Mouse (Mus musculus) stomach, embryonic 16.5 days (tissue): ENCODE measurements around the gene Cerkl. TPM values are rescaled to one million over a fixed set of nuclear protein-coding genes. Genes with fewer than 3 reads are reported as not detected.
A peak's percentile ranks its signal among the peaks of the same experiment; 100 is the strongest.

Experiments used
- ATAC-seq: fragments of 200-750 bp; cut with Nextera tagmentation; 2 replicates; pipeline ENCODE4 v1.8.0; 2017; ENCODE audit warnings: moderate number of reproducible peaks, moderate TSS enrichment; ENCODE audit not compliant: insufficient read depth, low FRiP score
- H3K27ac ChIP-seq: fragments of 300-500 bp; sonication (generic); 2 replicates; pipeline ENCODE4 v1.5.1; 2014; ENCODE audit warnings: low read length
- H3K27me3 ChIP-seq: fragments of 300-500 bp; sonication (generic); 2 replicates; pipeline ENCODE4 v1.6.1; 2014; ENCODE audit warnings: low read length, control low read depth, mixed read lengths; ENCODE audit not compliant: control insufficient read depth, insufficient read depth
- H3K36me3 ChIP-seq: fragments of 300-500 bp; sonication (generic); 2 replicates; pipeline ENCODE4 v1.6.1; 2014; ENCODE audit warnings: low read length; ENCODE audit not compliant: control insufficient read depth, insufficient read depth
- H3K4me1 ChIP-seq: fragments of 300-500 bp; sonication (generic); 2 replicates; pipeline ENCODE4 v1.6.1; 2014; ENCODE audit warnings: low read length, control low read depth, mixed read lengths; ENCODE audit not compliant: control insufficient read depth, insufficient read depth
- H3K4me2 ChIP-seq: fragments of 300-500 bp; sonication (generic); 2 replicates; pipeline ENCODE4 v1.6.1; 2014; ENCODE audit warnings: low read depth, low read length, mixed read lengths
- H3K4me3 ChIP-seq: fragments of 300-500 bp; sonication (generic); replicated peaks from 2 replicates; pipeline ENCODE4 v1.5.1; 2014; ENCODE audit warnings: mild to moderate bottlenecking, low read length
- H3K9ac ChIP-seq: fragments of 300-500 bp; sonication (generic); 2 replicates; pipeline ENCODE4 v1.6.1; 2014; ENCODE audit warnings: low read length
- H3K9me3 ChIP-seq: fragments of 300-500 bp; sonication (generic); replicated peaks from 2 replicates; pipeline ENCODE4 v1.6.1; 2016; ENCODE audit warnings: low read length, control low read depth; ENCODE audit not compliant: control insufficient read depth
- WGBS: fragments of 180-500 bp; shearing (Covaris S2); extraction: QIAGEN DNeasy Blood & Tissue Kit; methylation state at CpG from one replicate; pipeline ENCODE4 v1.1.7; 2014; 5-methylcytosine and 5-hydroxymethylcytosine counted together
- polyA plus RNA-seq: library from polyadenylated mRNA; unstranded; fragments of >200 nt; fragmentation: Nextera tagmentation; extraction: Ambion mirVana; gene quantifications from 2 replicates; pipeline ENCODE4 v1.2.1, GENCODE M21; 2015

Cerkl gene
- polyA plus RNA-seq, 1 experiment from 2014 or later, result 1.7 TPM

DNA sequence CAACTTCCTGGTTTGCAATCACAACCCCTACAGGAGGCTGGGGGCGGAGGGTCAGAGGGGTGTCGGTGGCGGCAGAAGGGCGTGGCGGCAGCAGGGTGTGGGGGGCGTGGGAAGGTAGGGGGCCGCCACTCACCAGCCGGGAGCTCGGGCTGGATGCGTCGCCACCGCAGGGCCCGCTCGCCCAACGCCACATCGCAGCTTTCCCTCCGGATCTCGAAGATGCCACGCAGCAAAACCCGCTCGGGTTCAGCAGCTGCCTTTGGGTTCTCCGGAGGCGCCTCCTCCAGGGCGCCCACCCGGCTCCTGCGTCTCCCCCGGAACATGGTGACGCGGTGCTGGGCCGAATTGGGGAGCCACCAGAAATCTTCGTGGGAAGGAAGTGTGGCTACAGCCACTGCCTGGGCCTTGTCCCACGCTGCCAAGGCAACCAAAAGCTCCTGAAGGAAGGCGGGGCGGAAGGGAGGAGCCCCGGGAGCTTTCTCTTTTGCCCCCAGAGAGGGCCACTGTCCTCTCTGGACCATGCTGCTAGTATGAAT is 27.9 kb downstream of the Cerkl start:
- Histone ChIP-seq H3K4me3 (peak overlapping the region; percentile 58), H3K27me3 (no peaks in the 10 kb centered on the region; the same call in 1 of the 2 replicates), H3K36me3 (no peaks in the 10 kb centered on the region), H3K4me2 (peak overlapping the region; percentile 78), H3K9me3 (no peaks in the 10 kb centered on the region), H3K9ac (peak overlapping the region; percentile 67), H3K27ac (no peak overlapping the region), H3K4me1 (peaks cover 5% of the 10 kb centered on the region; the same call in 1 of the 2 replicates)
- WGBS, result under 1% methylated on average over 35 of the region's 35 CpGs
- 0 out of 2 replicates have a peak, but pooled peaks have one; percentile 21 for ATAC-seq

- Histone ChIP-seq H3K27ac (no peak overlapping the region), H3K4me1 (peaks cover 5% of the 10 kb centered on the region; the same call in 1 of the 2 replicates), H3K27me3 (no peaks in the 10 kb centered on the region; the same call in 1 of the 2 replicates), H3K9ac (no peak overlapping the region), H3K9me3 (no peaks in the 10 kb centered on the region), H3K36me3 (no peaks in the 10 kb centered on the region), H3K4me3 (no peak overlapping the region), H3K4me2 (0 out of 2 replicates have a peak overlapping the region, but pooled peaks have one; percentile 78)
- no peak for ATAC-seq
- WGBS, result 29% methylated on average over 6 of the region's 6 CpGs
These were observed 28.6 kb downstream of the Cerkl start for GRCm38 (mm10) chr2:79428022-79428421.

GRCm38 (mm10) chr2:79421696-79422095 is 34.9 kb downstream of the Cerkl start:
- H3K27ac ChIP-seq, result no peak overlapping the region
- no peak overlapping the region for H3K4me2 ChIP-seq
- H3K4me3 ChIP-seq, result no peak overlapping the region
- 45% methylated on average over 6 of the region's 6 CpGs for WGBS
- no peak for ATAC-seq
- no peaks in the 10 kb centered on the region for H3K36me3 ChIP-seq
- H3K9me3 ChIP-seq, result no peaks in the 10 kb centered on the region
- no peaks in the 10 kb centered on the region for H3K27me3 ChIP-seq
- H3K4me1 ChIP-seq, result no peaks in the 10 kb centered on the region
- H3K9ac ChIP-seq, result no peak overlapping the region

GRCm38 (mm10) chr2:79414505-79414904 is 42.1 kb downstream of the Cerkl start:
- Histone ChIP-seq H3K9me3 (no peaks in the 10 kb centered on the region), H3K4me3 (no peak overlapping the region), H3K36me3 (no peaks in the 10 kb centered on the region), H3K27ac (no peak overlapping the region), H3K4me1 (no peaks in the 10 kb centered on the region), H3K9ac (no peak overlapping the region), H3K4me2 (no peak overlapping the region), H3K27me3 (no peaks in the 10 kb centered on the region)
- WGBS, result 89% methylated on average over 7 of the region's 7 CpGs
- no peak for ATAC-seq

GRCm38 (mm10) chr2:79410903-79411255 is 45.7 kb downstream of the Cerkl start:
- Histone ChIP-seq H3K4me3 (no peak overlapping the region), H3K4me1 (no peaks in the 10 kb centered on the region), H3K9me3 (no peaks in the 10 kb centered on the region), H3K4me2 (no peak overlapping the region), H3K9ac (no peak overlapping the region), H3K36me3 (no peaks in the 10 kb centered on the region), H3K27me3 (no peaks in the 10 kb centered on the region), H3K27ac (no peak overlapping the region)
- WGBS, result 70% methylated on average over 3 of the region's 3 CpGs
- ATAC-seq, result no peak

GRCm38 (mm10) chr2:79410247-79410902 is 46.2 kb downstream of the Cerkl start:
- Histone ChIP-seq H3K9me3 (no peaks in the 10 kb centered on the region), H3K4me2 (no peak overlapping the region), H3K4me1 (no peaks in the 10 kb centered on the region), H3K27me3 (no peaks in the 10 kb centered on the region), H3K27ac (no peak overlapping the region), H3K4me3 (no peak overlapping the region), H3K9ac (no peak overlapping the region), H3K36me3 (no peaks in the 10 kb centered on the region)
- 49% methylated on average over 15 of the region's 15 CpGs for WGBS
- no peak for ATAC-seq

- H3K4me2 ChIP-seq, result no peak overlapping the region
- H3K36me3 ChIP-seq, result no peaks in the 10 kb centered on the region
- H3K9ac ChIP-seq, result no peak overlapping the region
- no peak overlapping the region for H3K27ac ChIP-seq
- no peaks in the 10 kb centered on the region for H3K4me1 ChIP-seq
- no peak overlapping the region for H3K4me3 ChIP-seq
- no peaks in the 10 kb centered on the region for H3K9me3 ChIP-seq
- H3K27me3 ChIP-seq, result no peaks in the 10 kb centered on the region
- no peak for ATAC-seq
- WGBS, result 85% methylated on average over 5 of the region's 5 CpGs
These were observed 50.8 kb downstream of the Cerkl start for GRCm38 (mm10) chr2:79405661-79406405.

- WGBS, result 73% methylated on average over 4 of the region's 4 CpGs
- H3K4me3 ChIP-seq, result no peak overlapping the region
- H3K27me3 ChIP-seq, result no peaks in the 10 kb centered on the region
- no peak for ATAC-seq
- H3K4me2 ChIP-seq, result no peak overlapping the region
- H3K27ac ChIP-seq, result no peak overlapping the region
- H3K9ac ChIP-seq, result no peak overlapping the region
- H3K9me3 ChIP-seq, result no peaks in the 10 kb centered on the region
- no peaks in the 10 kb centered on the region for H3K36me3 ChIP-seq
- peaks cover 8% of the 10 kb centered on the region for H3K4me1 ChIP-seq
These were observed 56.5 kb downstream of the Cerkl start for GRCm38 (mm10) chr2:79400045-79400444.
